Mouse (Mus musculus): ENCODE data around the gene Vps26a.
A peak's percentile ranks its signal among the peaks of the same experiment; 100 is the strongest.
"Not testable (repeated sequence)": the region's sequence is repeated elsewhere in the genome, so short reads cannot be mapped to it uniquely, and the experiment has no call there.

Vps26a gene

DNA sequence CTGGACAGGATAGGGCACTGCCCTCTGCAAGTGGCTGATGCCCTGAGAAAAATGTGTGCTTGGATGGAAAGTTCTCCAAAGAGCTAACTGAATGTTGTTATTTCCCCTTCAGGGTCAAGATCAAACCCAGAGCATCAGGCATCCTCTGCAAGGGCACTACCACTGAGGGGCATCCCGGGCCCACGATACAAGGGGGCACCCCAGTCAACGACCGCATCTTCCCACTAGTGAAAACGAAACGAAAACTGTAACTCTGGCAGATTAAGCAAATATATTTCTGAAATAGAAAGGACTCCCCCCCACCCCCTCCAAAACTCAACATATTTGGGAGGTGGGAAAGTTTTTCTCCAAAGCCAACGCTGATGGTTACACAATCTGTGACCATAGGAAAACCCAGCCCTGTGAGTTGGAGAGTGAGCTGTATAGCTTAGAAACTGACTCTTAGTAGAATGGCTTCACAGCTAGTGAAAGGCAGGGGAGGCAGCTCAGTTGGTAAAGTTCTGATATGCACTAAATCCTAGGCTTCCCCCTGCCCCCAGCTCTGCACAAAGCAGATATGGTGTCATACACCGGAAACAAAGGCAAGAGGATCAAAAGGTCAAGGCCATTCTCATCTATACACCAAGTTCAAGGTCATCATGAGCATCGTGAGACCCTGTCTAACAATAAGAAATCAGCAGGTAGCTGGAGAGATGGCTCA lies 14.5 kb upstream of the Vps26a start:
- DNase-seq, result no peak

DNA sequence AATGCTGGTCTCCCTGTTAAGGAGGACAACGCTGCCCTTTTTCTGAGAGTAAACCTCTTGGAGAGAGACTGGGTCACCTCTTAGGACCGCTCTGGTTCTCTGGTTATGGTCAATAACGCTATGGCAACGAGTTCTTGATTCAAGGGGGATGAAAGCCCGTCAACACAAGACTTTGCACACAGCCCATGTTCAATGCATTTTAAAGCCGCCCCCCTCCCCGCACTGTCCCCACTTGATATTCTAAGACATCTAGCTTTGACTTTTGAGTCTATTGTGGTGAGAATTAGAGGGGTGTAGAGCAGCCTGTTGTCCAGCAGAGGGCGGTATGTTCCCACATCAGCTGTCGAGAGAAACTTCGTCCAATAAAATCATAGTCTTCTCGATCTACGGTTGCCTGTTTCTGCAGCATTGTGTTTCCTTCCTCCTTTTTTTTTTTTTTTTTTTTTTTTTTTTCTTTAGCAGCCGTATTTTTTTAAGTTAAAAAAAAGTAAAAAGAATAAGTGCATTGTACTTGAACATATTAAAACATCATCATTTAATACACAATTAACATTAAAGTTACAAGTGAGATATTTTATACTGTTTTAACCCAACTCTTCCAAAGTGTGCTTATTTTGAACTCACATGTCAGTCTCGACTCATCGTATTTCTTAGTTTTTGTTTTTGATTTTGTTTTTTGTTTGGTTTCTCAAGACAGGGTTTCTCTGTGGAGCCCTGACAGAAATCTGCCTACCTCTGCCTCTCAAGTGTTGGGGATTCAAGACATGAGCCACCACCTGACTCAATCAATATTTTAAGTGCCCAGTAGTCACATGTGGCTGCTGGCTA lies 13.7 kb upstream of the Vps26a start:
- peak; percentile 72 to 78 for DNase-seq

DNA sequence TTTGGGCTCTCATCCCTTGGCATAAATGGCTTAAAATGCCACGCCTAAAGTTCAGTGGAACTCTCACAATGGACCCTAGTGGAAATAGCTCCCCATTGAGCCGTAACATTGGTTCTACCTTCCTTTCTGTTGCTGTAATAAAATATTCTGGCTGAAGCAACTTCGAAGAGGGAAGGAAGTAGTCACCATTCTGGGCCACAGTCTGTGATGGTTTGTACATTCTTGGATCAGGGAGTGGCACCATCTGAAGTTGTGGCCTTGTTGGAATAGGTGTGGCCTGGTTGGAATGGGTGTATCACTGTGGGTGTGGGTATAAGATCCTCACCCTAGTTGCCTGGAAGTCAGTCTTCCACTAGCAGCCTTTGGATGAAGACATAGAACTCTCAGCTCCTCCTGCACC lies 5.1 kb upstream of the Vps26a start:
- DNase-seq, result not testable (repeated sequence)

DNA sequence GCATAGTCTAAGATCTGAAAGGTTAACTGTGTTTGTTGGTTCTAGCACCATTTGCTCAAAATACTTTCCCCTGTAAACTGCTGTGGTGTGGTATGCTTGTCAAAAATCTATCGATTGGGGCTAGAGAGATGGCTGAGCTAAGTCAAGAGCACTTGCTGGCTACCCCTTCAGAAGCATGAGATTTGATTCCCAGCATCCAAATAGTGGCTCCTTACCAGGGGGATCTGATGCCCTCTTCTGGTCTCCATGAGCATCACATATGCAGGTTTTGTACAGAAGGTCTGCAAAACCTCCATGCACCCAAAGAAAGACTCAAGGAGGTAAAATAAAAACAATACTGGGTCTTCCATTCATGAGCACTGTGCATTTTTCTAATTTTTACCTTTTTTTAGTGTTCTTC lies 1.7 kb upstream of the Vps26a start:
- DNase-seq, result peak; percentile 66 to 70

DNA sequence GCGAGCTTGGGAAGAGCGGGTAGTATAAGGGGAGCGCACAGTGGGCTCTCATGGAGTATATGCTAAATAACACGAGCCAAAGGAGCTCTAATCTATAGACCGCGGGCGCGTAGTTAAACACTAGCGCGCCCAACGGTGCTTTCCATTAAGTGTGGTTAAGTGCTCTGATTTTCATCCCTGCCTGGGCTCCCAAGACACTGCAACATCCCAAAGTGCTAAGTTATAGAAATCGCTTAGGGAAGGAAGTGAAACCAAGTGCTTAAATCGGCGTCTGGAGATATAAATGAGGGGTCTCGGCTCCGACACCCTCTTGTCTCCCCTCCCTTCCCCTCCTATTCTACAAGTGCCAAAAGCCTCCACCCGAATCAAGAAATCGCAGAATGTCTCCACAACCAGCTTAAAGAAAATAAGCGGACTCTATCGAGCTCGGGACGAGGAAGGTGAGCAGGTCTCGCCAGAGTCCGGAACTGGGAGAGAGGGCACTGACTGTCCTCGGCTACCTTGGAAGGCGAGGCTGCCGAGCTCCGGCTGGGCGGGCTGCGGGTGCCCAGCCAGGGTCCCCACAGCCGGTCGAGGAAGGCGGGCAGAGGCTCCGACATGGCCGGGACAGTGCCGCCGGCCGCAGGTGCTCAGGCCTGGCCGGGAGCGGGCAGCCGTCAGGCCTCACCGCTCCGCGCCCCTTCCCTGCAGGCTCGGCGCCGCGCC lies 575 bp downstream of the Vps26a start:
- no peak for DNase-seq

DNA sequence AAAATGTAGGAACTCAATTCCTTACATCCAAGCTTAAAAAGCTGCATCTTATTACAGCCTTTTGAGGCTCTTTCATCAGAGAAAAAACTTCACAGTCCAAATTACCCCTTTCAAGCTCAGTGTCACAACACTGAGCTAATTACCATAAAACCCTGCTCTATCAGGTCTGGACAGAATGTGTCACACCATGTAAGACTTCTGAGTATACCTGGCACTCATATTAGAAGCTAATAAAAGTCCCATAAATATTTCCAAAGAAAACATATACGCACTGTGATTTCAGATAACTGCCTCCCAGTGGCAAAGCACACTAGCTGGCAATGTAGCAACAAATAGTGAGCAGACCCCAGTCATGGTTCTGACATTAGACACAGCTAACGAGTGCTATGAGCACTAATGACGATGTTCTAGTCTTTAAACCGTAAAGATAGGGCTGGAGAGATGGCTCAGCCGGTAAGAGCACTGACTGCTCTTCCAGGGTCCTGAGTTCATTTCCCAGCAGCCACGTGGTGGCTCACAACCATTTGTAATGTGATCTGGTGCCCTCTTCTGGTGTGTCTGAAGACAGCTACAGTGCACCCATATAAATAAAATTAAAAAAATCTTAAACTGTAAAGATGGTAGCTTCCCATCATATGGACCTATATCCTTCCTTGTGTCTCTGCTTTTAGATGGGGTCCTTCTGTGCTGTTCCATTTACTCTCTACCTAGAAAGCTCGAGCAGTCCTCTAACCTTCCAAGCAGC lies 5.3 kb downstream of the Vps26a start:
- no peak for DNase-seq

DNA sequence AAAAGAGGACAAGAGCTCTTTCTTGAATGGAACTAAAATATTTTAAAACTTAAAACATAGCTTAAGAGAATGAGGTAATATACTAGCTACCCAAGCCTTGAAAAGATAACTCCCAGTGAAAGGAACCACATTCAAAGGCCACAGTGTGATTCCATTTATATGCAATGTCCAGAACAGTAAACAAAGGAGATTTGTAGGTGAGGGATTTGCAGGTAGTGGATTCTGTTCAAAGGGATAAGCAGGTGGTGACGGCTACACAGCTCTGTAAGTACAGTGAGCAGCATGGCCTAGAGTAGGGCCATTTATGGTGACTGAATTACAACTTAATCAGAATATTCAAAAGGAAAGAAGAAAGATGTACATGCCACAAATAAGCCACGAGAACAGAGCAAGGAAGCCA lies 9.6 kb downstream of the Vps26a start:
- no peak for DNase-seq

DNA sequence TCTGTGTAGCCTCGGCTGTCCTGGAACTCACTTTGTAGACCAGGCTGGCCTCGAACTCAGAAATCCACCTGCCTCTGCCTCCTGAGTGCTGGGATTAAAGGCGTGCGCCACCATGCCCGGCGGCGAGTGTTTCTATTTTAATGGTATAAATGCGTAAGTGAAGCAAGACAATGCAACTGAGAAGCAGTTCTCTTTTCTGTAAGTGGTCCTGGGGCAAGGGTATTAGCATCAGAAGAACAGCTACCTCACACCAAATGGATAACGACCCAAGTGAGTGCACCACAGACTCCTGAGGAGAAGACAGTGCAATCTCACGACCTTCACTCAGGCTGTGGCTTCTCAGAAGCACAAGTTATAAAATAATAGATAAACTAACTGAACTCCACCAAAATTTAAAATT lies 11.7 kb downstream of the Vps26a start:
- DNase-seq, result no peak

DNA sequence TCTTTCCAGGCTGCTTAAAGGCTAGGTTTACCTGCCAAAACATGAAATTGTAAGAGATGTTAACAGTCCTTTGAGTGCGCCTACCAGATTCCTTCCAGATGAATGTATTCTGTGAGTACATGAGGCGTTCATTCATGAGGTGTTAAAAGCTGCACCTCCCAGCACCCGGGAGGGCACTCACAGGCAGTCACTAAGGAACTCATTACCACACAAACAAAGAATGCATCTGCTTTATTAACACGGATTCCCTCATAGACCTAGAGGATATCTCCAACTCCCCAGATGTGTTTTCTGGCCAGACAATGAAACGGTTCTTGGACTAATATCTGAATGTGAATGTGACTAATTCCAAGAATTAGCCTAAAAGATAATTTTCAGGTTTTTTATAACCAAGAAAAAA lies 15.5 kb downstream of the Vps26a start:
- no peak for DNase-seq

DNA sequence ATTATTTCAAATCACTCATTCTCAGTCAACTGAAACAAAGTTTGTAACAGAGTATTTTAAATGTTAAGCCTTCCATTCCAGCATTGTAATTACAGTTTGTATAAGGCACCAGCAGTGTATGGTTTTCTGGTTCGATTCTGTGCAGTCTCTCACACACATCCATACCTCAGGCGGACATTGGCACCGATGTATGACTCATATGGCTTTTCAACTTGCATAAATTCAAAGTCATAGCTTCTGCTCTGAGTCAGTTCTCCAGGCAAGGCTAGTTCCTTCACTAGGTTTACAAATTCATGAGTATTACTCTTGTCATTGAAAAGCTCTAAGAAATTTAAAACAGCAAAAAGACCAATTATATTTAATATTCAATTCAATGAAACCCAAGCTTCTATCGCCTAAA lies 16.9 kb downstream of the Vps26a start:
- no peak for DNase-seq

DNA sequence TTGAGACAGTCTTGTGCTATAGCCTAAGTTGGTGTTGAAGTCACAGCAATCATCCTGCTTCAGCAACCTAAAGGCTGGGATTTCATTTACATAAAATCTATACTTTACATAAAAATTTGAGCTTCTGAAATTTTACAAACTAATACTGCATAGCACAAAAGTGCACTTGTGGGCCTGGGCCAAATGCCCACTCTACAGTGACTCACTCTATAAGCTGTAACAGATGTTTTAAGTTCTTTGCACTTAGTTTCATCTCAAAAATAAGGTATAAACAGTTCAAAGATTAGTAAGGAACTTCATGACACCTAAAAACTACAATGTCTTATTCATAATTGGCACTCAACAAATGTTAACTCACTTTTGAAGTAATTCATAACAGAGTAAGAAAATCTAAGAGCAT lies 25.3 kb downstream of the Vps26a start:
- DNase-seq, result no peak

DNA sequence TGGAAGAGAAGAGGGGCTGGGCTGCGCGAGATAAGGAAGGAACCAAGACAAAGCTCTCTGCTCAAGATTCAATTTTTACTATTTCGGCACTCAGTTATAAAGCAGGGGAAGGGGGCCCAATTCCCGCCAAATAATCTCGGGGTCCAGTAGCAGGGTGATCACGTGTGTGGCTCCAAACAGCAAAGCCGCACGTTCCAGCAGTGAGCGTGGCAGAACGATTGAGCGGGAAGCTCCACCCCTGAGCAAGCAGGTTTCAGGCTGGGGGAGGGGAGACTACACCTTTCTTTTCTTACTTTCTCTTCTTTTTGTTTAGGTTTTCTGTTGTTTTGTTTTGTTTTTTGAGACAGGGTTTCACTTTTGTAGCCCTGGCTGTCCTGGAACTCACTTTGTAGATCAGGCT lies 34.6 kb downstream of the Vps26a start:
- DNase-seq, result not testable (repeated sequence)

DNA sequence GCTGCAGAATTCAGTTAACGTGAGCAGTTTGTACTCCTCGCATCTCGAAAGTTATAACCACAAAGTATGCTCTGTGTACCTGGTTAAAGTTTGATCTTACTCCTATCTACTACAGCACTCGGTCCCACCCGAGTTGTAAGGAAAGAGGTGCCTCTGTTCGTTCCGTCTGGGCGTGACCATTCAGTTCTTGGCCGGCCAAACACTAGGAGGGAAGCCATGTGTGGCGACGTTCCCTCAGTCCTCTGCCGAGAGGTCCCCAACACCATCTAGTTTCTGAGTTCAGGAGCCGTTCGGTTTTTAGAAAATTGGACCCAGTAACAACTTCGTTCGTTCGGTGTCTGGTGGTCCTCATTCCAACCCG lies 36.3 kb downstream of the Vps26a start:
- DNase-seq, result no peak

DNA sequence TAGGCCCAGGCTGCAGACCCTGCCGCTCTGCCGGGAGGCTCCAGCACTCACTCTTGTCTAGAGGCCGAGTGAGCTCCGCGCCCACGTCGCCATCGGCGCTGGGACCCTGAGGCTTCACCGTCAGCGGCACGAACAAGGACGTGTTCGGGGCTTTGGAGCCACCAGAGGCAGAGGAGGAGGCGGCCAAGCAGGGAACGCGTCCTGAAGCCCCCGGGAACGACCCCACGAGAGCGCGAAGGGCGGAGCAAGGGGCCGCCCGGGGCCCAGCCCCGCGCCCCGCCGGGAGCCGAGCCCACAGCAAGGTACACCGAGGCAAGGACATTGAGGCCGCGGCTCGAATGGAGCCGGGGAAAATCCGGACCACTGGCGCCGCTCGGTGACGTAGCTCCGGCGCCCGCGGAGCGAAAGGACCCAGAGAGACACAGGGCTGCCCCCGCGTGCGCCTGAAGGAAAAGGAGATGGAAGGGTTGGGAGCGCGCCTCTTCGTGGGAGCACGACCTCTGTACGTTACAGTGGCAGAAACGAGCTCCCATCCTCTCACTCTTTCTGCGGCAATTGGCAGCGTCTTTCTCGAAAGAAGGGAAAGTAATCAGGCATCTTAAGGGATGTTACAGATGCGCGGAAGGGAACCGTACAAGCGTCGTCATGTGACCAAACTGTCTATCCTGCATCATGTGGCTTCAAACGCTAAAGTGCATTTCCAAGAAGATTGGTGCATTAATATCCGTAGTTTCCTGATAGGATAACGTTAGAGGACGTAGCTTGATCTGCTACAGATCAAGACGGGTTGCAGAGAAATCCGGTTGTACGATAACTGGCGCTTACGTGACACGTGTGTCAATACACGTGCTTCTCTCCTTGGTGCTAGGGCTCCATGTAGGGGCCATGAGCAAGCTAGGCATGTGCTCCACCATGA lies 37.0 kb downstream of the Vps26a start, which contains the start of the genes 4930507D05Rik and Supv3l1:
Gene 4930507D05Rik (plus strand): TSS at position 126 of the 916 bp plus-strand sequence.
Gene Supv3l1 (minus strand): TSS at position 375 of the 916 bp plus-strand sequence.
- DNase-seq, result peak; percentile 97 to 98

DNA sequence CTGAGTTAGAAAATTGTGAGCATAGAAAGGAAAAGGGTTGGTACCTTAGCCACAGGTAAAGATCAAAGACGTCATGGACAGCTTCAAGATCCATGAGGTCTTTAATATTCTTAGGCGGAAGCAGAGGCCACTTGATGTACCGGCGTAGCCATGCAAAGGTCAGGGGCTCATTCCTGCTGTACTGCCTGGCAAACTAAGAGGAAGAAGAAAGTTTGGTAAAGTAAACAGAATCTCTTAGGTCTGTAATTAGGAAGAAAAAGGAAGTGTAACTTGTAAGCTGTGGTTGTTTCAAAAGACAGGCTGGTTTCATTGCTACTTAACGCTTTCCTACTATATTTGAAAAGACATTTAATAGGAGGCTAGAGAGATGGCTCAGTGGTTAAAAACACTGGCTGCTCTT lies 56.2 kb downstream of the Vps26a start:
- DNase-seq, result no peak

DNA sequence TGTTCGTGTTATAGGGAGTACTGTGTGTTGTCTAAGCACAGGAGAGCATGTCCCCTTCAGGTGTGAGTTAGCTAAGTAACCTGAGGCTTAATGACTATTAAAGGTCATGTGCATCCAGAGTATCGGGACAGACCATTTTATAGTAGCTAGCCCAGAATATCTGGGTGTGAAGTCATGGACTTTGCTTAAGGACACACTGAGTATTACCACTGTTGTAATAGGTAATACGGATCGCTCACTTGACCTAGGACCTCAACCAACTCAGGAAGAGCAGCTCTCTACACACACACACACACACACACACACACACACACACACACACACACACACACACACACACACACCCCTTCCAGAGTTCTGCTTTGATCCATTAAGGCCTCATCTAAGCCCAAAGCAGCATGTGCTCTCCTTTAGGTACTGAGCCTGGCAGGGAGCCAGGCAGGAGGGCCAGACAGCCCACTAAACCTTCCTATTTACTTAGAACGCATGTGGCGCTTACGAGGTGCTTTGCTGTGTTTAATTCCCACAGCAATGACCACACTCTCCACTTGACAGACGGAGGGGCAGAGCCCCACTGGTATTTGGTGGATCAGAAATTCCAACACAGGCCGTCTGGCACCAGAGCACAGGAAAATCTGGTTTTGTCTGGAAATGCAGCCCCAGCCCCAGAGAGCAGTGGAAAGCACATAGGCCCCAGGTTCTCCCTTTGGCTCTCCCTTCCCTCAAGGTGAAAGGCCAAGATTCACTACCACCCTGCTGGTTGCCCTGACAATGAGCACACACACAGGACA lies 61.3 kb downstream of the Vps26a start:
- DNase-seq, result no peak

DNA sequence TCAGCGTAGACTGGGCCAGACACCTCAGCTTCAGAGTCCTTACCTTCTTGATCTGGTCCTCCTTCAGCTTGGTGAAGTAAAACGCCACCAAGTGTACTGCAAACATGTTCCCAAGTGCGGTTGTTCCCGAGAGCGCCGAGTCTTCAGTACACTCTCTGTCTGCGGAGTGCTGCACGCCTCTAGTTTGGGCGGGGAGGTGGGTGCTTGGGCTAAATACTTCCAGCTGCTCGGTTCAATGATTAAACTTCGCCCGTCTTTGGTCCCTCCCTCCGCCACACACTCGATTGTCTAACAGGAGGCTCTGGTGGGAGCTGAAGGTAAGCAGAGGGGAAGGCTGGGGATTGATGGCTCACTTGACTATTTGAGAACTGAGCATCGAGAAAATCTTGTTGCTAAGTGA lies 64.3 kb downstream of the Vps26a start, which contains the start of gene Hkdc1:
Gene Hkdc1 (minus strand): TSS at position 237 of the 400 bp plus-strand sequence.
- no peak for DNase-seq

DNA sequence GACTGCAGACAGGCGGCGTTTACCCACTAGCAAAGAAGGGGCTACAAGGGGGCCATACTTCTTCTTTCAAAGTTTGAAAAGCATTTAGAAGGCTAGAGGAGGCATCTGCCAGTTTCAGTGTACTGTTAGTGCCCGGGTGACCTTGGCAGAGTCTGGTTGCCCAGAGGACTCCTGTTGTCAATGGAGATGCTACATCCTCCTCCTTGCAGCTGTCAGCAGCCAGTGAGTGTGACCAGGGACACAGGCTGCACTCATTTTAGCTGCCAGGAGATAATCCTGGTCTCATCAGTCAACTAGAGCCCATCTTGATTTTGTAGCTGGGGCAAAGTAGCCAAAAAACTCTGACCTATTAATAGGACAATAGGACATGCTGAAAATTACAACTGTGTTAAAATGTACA lies 65.5 kb downstream of the Vps26a start:
- no peak for DNase-seq

DNA sequence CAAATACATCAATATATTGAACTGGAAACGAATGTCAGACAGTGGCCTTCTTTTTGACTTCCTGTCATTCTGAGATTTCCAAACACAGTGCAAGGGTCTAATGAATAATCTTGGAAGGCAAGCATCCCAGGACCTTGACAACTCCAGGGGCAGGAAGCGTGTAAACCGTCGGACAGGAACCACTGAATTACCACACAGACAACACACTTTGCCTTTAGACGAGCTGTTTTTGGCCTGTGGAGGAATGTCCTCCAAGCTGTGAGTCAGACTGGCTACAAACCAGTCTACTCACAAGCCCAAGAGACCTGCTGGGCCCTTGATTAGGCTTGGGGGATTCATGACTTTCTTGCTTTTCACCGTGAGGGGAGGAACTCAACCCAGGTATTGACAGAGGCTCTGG lies 66.2 kb downstream of the Vps26a start:
- no peak for DNase-seq

DNA sequence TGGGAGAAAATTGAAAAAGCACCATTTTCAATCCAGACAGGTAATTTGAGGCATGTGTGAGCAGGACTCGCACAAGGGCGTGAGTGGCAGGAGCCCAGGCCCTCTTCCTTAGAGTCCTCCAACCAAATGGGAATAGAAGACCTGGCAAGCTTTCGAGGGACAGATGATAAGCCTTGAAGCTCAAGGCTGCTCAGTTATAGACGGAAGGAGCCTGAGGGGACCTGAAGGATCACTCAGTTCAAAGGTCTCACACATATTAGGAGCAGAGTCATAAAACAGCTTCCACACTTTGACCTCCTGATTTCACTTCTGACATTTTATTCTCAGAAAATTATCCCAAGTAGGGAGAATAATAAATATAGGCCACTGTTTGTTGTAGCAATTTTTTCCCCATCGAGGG lies 67.2 kb downstream of the Vps26a start:
- no peak for DNase-seq

DNA sequence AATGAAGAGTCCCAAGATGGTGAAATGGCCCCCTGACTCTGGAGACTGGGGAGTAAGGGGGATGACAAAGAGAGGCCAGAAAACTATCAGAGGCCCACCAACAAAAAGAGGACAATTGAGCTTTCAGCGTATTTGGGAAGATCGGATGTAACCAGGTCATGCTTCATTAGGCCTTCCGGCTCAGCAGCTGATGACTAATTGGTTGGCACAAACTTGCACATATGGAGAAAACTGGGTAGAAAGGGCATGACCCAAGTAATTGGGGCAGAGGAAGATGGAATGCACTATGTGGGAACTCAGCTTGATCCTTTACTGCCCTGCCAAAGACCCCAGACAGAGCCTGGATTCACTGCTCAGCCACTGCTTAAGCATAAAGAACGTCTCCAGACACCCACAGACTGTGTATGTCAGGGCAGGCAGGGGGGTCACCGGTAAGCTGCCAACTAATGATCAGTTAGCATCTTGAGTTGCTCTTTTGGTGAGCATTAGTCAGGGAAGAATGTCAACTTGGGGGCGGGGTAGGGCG lies 67.7 kb downstream of the Vps26a start:
- DNase-seq, result no peak

Measured in cerebellum, postnatal 14 days (tissue).